Mouse (Mus musculus) mesoderm, embryonic 11.5 days (tissue): ENCODE results near the gene Fbxl13.
"Not testable (repeated sequence)": the region's sequence is repeated elsewhere in the genome, so short reads cannot be mapped to it uniquely, and the experiment has no call there.

ENCODE experiments used
- DNase-seq: peaks from one replicate; pipeline ENCODE4 v3.0.0-alpha.2; 2012; ENCODE audit warnings: low read depth, low spot score

Fbxl13 gene

DNA sequence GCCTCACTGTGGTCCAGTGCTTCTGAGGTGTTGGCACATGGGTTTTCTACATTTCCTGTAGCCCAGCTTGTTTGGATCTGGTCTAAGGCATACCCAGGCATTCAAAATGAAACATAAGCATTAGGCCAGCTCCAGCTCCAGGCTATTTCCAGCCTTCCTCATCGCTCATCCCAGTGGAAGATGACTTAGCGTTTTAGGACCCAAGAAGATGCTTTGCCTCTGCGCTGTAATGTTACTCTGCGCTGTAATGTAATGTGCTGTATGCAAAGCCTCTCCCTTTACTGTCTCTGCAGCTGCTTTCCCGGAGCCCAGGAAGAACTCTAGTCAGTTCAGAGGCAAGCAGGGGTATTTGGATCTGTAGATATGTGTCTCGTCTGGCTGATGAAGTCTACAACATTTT, 12.6 kb upstream of the Fbxl13 start:
- no peak for DNase-seq

DNA sequence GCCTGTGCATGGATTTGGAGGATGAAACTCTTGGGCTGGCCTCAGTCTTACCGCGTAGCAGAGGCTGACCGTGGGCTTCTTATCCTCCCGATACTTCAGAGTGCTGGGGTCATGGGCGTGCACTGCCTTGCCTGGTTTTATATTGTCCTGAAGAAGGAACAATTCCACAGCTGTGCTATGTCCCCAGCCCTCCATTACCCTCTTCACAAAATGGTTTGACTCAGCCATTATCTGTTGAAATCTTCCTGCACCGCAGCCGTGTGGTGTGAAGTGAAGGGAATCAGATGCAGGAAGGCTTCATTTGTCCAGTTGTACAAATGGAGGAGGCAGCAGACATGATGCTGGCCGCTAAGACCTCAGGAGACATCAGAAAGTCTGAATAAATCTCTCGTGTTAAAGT, 11.5 kb upstream of the Fbxl13 start:
- DNase-seq = no peak

DNA sequence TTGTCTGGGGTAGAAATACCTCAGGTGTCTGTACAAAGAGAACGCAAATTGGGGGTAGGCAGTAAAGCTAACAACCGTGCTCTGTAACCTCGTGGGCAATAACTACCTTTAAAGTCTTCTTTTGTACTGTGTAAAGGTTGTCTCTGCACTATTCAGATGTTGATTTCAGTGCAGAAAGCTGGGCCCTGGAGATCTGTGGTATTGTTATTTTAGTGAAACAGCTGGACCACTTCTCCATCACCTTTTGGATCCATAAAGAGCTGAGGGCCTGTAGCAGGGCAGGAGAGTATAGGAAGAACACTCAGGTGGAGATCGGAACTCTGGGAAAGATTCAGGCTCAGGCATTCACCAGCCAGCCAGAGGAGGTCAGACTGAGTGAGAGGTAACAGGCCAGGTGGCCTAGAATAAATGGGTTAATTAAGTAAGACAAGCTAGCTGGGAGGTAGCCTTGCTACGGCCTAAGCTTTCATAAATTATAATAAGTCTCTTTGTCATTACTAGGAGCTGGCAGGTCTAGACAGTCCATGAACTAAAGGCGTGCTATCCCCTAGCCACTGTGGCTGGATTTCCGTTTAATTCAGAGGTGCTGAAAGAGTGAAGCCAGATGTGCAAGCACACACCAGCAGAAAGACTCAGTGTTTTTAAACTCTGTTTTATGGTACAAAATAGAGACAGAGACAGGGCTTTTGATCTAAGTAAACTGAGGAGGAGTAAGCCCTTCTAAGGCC, 6.6 kb upstream of the Fbxl13 start:
- no peak for DNase-seq

DNA sequence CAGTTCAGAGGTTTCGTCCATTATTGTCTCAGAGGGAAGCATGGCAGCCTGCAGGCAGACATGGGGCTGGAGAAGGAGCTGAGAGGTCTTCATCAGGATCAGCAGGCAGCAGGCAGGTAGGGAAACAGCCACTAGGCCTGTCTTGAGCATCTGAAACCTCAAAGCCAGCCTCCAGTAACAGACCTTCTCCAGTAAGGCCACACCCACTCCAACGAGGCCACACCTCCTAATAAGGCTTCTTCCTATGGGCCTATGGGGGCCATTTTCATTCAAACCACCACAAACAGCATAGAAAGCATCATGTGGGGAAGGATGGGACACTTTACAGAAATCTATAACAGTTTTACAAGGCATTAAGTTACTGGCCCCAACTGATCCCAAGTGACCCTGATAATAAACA, 5.3 kb upstream of the Fbxl13 start:
- DNase-seq = no peak

DNA sequence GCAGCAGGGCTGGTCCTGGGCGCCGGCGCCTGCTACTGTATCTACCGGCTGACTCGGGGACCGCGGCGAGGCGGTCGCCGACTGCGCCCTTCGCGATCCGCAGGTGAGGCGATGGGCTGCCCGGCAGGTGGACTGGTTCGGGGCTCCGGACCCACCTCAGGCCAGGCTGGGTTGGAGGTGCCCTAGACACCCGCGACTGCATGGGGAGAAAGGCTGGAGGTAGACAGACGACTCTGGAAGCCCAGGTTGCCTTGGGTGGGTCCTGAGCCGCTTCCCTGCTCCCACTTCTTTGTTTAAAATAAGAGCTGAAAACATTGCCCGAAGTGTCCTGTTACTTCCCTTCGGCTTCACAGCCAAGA, 678 bp upstream of the Fbxl13 start:
- no peak for DNase-seq

DNA sequence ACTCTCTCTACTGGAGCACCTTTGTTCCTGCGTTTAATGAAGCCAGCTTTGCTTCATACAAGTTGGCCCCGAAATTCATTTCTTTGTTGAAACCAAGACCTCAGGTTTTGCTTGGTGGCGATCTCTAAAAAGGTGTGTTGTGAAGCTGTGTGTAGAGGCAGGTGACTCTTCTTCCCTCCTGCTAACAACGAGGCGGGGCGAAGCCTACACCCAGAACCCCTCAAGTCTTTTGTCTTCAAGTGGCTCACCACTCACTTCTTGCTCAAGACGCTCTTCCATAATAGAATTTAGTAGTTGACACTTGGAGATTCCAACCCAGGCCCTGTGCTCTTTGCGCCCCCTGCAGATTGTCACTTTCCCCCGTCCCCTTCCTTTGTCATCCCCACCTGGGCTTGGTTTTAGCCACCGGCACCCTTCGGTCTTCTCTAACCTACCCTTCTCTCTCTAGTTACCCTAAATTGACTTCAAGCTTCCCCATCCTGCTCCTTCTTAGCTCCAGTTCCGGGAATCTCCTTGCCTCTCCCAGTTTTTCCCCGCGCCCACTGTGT, 469 bp downstream of the Fbxl13 start:
- DNase-seq = no peak

DNA sequence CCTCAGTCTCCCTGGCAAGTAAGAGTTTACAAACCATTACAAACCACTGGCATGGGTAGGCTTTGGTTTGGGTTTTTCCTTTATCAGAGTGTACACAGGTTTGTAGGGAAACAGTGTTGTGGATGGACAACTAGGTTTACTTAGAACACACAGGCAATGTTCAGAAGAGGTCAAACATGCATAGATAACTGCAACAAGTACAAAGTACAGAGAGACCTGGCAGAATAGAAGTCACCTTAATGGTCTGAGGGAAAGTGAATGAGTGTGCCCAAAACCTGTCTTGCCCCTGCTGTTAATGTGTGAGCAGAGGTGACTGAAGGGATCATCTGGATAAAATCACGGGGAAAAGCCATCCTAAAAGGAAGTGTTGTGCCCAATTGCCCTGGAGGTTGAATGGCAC, 1.8 kb downstream of the Fbxl13 start:
- no peak for DNase-seq

DNA sequence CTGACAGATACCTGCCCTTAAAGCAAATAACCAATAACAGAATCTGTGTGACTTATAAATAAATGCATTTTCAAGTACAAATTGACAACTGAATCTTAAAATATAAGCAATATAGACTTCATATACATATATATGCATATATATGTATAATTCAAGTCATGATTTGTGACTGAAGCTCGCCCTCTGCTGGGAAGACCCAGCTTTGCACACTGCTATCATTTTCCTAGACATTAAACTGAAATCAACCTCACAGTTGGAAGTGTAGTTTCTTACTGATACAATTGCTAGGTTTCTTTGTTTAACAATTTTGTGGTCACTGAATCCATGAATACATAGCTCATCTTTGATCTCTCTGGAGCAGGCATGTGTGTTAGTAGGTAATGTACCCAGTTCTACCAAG, 4.5 kb downstream of the Fbxl13 start:
- DNase-seq = peak; percentile 37

DNA sequence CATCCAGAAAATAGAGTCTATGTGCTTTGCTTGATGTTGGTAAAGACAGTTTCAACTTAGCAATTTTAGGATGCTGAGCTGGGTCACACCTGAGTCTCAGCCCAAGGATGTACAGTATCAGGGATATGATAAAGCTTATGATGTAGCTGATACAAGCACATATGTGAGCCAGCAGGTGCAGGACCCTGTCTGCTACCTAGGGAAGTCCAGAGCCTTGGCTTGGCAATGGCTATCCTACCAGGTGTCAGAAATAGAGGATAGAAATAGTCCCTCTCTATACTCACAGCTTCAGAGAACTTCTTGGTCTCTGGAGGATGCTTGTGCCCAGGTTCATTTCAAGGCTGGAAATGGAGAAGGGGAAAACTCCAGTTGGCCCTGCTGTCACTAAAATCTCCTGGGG, 19.5 kb downstream of the Fbxl13 start:
- DNase-seq = no peak

DNA sequence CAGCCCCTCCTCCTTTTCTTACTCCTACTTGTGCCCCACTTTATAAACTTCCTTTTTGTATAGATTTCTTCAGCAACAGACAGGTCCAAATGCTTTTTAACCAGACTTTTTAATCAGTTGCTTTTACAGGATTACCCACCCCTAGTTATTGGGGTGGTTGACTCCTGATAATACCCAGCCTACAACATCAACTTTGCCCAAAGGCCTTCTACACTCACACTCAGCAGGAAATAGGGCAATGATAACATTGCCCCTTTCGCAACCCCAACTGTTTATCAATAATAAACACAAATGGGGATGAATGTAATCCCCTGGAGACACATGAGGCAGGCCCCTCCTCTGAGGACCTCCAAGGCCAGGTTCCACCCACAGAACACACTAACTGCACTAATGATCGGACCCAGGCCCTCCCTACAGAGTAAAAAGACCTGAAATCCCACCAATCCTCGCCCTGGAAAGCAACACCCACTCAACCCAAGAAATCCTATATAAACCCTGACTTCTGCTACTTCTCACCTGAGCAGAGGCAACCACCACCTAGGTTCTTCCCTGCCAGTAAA, 28.9 kb downstream of the Fbxl13 start:
- no peak for DNase-seq

DNA sequence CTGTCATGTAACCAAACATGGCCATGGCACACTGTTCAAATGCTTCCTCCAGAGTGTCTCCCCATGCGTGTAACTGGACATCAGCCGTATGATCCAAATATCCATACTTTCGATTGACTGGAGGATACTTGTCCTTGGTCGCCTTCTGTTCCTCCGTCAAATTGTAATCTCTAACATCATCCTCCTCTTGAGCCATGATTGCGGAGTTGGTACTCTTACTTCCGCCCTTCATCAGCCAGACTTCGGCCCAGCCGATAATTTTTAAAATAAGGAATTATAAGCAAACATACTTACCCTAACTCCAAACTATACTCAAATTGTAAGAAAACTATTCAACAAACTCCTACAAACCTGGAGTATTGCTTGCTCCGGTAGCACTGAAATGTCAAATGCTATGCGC, 31.1 kb downstream of the Fbxl13 start:
- not testable (repeated sequence) for DNase-seq

DNA sequence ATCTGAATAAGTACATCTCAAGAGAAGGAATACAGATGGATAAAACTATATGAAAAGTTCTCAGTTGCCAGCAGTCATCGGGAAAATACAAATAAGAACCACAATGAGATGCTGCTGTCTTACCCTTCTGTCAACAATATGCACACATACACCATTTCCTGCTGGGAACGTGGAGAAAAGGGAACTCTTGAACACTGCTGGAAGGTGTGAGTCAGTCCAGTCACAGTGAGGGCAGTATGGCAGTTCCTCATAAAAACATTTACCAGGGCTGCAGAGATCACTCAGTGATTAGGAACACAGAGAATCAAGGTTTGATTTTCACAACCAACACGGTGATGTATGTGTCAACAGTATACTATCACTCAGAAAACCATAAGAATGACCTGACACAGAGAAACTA, 34.4 kb downstream of the Fbxl13 start:
- no peak for DNase-seq

DNA sequence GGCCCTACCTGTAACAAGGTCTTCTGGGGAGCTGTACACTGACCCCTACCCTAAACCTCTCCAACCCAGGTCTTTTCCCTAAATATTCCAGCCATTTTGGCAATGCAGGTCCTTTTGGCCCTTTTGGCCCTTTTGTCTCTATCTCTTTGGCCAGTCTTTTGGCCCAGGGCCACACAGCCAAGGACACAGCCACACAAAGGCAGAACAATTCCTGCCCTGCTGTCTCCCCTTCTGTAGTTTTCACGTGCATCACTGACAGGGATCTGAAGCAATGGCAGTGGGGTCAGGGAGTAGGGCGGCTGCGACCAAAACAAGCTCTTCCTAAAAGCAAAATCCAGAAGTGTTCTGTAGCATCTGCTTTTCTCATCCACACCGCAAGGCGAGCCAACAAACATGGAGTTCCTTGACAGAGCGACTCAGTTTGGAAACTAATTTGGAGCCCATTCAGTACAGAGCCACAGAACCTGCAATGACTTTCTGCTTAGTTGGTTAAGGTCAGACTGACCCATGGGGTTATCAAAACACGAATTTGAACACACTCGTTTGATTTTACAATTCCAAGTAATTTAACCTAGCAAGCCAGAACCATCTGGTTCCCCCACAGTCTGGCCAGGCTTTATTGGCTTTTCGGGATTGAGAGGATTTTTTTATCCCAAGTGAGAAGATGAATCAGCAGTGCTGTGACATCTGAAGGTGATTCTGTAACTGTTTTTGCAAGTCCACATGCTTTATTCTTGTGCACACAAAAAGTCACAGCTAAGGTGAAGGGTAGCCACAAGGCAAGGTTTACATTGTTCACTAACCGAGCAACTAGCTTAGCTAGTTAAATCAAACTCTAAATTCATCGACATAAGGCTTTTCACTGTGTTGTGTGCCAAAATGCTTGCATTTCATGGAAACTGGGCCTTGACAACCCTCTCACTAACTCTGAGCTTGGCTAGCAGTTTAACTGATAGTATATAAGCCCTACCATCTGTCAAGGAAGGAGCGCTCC, 36.8 kb downstream of the Fbxl13 start:
- DNase-seq = peak; percentile 21

DNA sequence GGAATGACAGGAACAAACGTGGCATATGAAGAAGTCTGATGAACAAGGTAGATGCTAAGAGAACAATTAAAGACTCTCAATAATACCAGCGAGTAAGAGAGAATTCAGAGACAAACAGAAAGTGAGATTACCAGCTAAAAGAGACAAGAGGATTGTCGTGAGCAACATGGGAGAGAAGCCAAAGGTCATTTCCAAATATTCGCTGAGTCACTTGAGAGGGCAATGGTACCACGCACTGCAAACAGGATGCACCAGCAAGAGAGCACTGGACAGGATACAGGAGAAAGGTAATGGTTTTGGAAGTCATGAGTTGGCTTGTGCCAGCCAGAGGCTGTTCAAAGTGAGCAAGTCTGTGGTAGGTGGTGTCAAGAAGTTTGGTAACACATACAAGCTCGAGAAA, 39.5 kb downstream of the Fbxl13 start:
- DNase-seq = no peak

DNA sequence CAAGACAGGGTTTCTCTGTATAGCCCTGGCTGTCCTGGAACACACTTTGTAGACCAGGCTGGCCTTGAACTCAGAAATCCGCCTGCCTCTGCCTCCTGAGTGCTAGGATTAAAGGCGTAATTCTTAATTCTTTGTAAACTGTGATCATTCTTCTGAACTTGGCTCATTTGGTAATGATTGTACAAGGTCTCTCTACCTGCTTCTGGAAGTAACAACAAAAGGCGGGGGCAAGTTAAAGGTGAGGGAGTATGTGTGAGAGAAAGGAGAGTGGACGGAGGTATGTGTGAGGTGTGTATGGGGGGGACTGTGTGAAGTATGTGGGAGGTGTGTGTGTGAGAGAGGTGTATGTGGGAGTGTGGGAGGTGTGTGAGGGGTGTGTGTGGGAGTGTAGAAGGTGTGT, 45.5 kb downstream of the Fbxl13 start:
- DNase-seq = no peak

DNA sequence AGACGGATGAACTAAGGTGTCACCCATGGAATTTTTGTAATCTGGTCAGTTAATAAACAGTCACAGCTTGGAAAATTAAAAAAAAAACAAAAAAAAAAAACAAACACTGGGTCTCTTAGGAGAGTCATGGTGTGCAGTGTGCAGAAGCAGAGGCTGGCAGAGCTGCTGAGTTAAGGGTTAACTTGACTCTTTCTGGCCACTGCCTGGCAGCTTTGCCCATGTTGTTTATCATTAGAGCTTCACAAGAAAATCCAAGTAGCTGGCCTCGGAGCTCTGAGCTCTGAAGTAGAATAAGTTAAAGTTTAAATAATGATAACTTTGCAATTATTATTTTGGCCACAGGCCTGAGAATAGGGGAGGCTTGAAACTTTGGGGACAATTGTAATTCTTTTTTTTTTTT, 45.9 kb downstream of the Fbxl13 start:
- DNase-seq = not testable (repeated sequence)

DNA sequence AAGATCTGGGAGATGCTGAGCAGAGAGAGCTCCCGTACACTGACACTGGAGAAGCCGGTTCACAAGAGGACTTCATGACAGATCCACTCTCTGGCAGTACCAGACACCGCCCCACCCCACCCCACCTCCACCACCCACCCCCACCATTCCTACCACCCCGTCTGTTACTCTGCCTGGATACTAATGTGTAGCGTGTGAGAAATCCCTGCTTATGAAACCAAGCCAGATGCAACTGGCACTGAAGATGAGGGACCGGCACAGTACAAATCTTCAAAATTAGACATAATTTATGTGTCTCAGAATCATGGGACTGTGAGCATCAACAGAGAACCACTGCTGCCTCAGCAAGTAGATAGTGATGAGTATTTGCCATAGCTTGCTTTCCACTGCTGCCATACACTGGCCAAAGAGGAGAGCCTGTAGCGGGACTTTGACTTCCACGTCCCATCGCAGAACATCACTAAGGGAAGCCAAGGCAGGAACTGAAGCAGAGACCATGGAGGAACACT, 52.2 kb downstream of the Fbxl13 start:
- no peak for DNase-seq

DNA sequence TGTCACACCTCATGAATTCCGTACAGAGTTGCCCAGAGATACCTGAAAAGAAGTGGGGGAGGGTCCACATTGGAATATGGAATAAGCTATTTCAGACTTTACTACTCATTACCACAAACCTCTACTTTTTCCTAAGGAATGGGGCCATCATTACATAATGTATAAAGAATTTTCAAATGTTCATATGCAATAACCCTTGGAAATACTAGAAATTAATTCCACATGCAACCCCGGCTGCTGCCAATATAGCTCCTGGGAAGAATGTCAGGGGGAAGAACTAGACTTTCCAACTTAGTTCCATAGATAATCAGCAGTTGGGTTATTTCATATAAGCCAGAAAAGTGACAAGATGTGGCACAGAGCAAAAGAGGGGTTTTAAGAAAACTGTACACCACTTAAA, 53.3 kb downstream of the Fbxl13 start:
- DNase-seq = no peak

DNA sequence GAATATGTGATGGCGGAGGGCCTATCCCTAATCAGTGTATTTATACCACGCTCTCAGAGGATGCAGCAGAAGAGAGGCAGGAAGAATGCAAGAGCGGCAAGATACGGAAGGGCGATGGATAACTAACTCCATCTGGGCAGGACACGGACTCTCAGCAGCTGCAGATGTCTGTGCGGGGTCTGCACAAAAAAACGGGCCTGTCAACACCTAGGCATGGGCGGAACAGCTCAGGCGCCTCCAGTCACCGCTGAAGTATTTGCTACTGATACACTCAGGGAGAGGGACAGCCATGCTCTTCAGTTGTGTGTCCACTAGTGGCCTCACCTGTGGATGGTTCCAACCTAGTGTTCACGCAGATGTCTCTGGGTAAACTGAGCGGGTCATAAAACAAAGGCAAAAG, 57.2 kb downstream of the Fbxl13 start:
- DNase-seq = peak; percentile 30

DNA sequence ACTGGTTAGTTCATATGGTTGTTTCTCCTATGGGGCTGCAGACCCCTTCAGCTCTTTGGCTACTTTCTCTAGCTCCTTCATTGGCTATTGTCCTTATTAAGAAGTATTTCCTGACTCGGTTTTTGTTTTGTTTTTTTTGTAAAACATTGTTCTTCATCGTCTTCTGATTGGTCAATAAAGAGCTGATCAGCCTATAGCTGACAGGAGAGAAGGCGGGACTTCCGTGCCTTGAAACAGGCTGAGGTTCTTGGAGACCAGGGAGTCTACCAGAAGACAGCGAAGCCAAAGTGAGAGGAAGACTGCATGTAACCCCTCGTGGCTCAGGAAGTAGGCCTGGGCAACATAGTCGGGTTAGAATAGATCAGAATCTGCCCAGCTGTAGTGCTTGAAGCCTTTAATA, 57.8 kb downstream of the Fbxl13 start:
- DNase-seq = no peak

DNA sequence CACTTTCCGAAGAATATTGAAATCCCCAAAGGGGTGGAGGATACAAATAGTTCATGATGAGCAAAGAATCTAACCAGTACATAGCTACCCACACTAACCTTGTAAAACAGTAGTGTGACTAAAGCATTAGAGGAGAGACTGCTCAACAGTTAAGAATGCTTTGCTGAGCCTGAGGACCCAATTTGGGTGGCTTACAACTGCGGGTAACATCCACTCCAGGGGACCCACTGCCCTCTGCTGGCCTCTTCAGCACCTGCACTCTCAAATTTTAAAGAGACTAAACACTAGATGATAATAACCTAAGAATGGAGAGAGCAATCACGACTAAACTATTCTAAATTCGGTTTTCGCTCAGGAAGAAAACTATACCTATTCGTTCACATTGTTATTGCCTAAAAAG, 58.7 kb downstream of the Fbxl13 start:
- DNase-seq = peak; percentile 41

DNA sequence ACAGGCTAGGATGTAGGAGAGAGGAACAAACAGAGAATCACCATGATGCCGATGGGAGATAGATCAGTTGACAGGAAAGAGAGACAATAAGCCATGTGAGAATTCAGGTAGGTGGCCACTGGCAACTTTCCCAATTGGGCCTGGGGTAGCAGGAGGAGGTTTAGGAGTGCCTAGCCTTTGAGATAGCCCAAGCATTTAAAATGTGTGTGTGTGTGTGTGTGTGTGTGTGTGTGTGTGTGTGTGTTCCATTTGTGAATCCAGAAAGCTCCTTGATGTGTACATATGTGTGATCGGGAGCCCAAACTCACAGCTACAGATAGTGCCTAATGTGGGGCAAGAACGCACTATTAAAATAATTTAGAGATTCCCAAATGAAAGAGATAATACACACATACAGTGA, 67.3 kb downstream of the Fbxl13 start:
- DNase-seq = no peak
